Mouse (Mus musculus) bone marrow macrophage, adult 2 months (primary cell): ENCODE measurements at regions not wholly inside any gene's neighbourhood (a gene's known extent, or its start where the extent isn't known, plus 50 kb on each side); places are given as distances from the start of the nearest gene placed in this dataset.

Experiments
- CTCF ChIP-seq: IDR thresholded peaks from 2 replicates; pipeline ENCODE4 v1.5.1; 2012; ENCODE audit warnings: low read depth, mild to moderate bottlenecking, low read length, moderate library complexity
- POLR2A ChIP-seq: IDR thresholded peaks from 2 replicates; pipeline ENCODE4 v1.6.1; 2012; ENCODE audit warnings: mild to moderate bottlenecking, low read depth, low read length, borderline replicate concordance

- TF ChIP-seq POLR2A (no peak), CTCF (no peak)
Measured at GRCm38 (mm10) chr13:3341416-3341815, 196.4 kb upstream of the Gdi2 start.
